ENCODE assay signal across 31 mouse cellular contexts in the genomic region with DNA sequence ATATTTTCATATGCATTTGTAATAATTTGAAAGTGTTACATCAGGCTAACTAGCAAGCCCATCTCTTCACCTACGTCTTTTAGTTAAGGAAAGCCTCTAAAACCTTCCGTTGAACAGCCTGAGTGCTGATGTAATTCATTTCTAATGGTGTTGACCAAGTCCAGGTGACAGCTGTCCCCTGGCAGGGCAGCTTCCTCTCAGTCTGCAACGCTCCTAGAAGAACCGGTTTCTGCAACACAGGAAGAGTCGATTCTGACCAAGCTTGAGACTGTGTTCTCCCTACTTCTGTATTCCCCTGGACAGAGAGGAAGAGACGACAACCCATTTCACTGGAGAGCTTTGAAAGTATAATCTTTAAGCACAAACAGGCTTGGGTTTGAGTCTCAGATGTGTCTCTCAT. TPM values are rescaled to one million over a fixed set of nuclear protein-coding genes. Genes with fewer than 3 reads are reported as not detected.
DNase-seq lines count a peak whose midpoint lies in the region; ATAC-seq and TF ChIP-seq lines count a peak whose summit lies in the region.
"Had no signal": no experiment of that assay in that cellular context is flagged by ENCODE, and none has a peak within 500 bp of the region (broad histone marks: within the 10 kb centered on the region; RNA-seq: fewer than 3 reads in every experiment).

No protein-coding gene starts in this region.

- DNase-seq in 416B (ENCODE audit: low read depth): peak; percentile 42
- DNase-seq in thymus, postnatal 0 days (ENCODE audit: low spot score): no peak
- DNase-seq in frontal cortex, postnatal 25 days (ENCODE audit: low spot score in 2 of 2): no peak
- DNase-seq in cerebellum, adult 11-12 months: no peak
- DNase-seq: adrenal gland, adult 2 months; B cell, adult 2 months; cerebellum, adult 8-10 months; cerebellum, postnatal 25 days; heart, postnatal 10 days; kidney, adult 8-10 months; kidney, postnatal 4 days; layer of hippocampus, postnatal 36 days; lung, postnatal 4 days; midbrain, embryonic 14.5 days; right cerebral cortex, adult 18-20 months; thymus, adult 2 months; thymus, postnatal 4 days had no signal

- no peak for TF ChIP-seq CTCF in intestine, postnatal 0 days (IDR thresholded peaks at IDR 0.05; ENCODE audit: low read depth)

- H3K27me3 ChIP-seq in intestine, postnatal 0 days (replicated peaks; ENCODE audit: control insufficient read depth, insufficient read depth, low read length): no peaks in the 10 kb centered on the region
- no peaks in the 10 kb centered on the region for H3K27me3 ChIP-seq in stomach, embryonic 15.5 days (replicated peaks)
- H3K27me3 ChIP-seq: forebrain, embryonic 13.5 days; heart, embryonic 13.5 days; hindbrain, embryonic 15.5 days; limb, embryonic 15.5 days; lung, embryonic 15.5 days had no signal

- H3K4me1 ChIP-seq in intestine, postnatal 0 days (replicated peaks; ENCODE audit: control insufficient read depth, insufficient read depth, low read length): 0 out of 2 replicates have a peak, but pooled peaks cover 3% of the 10 kb centered on the region
- no peaks in the 10 kb centered on the region for H3K4me1 ChIP-seq in stomach, embryonic 15.5 days
- H3K4me1 ChIP-seq: forebrain, embryonic 13.5 days; heart, embryonic 13.5 days; hindbrain, embryonic 10.5 days; hindbrain, embryonic 15.5 days; limb, embryonic 10.5 days; limb, embryonic 15.5 days; lung, embryonic 15.5 days had no signal

- 28% methylated on average over 6 of the region's 6 CpGs for WGBS in intestine, postnatal 0 days
- 51% methylated on average over 6 of the region's 6 CpGs for WGBS in stomach, embryonic 15.5 days

- H3K27ac ChIP-seq in intestine, postnatal 0 days (ENCODE audit: low read depth, low read length): no peak overlapping the region
- no peak overlapping the region for H3K27ac ChIP-seq in stomach, embryonic 15.5 days
- H3K27ac ChIP-seq: forebrain, embryonic 13.5 days; heart, embryonic 13.5 days; hindbrain, embryonic 10.5 days; hindbrain, embryonic 15.5 days; kidney, postnatal 0 days; limb, embryonic 10.5 days; limb, embryonic 15.5 days; liver, embryonic 14.5 days; lung, embryonic 15.5 days had no signal

- H3K36me3 ChIP-seq in intestine, postnatal 0 days (ENCODE audit: control insufficient read depth, insufficient read depth): no peaks in the 10 kb centered on the region
- no peaks in the 10 kb centered on the region for H3K36me3 ChIP-seq in stomach, embryonic 15.5 days
- H3K36me3 ChIP-seq: heart, embryonic 13.5 days; hindbrain, embryonic 10.5 days; hindbrain, embryonic 15.5 days; limb, embryonic 10.5 days; limb, embryonic 15.5 days; lung, embryonic 15.5 days had no signal

- no peak overlapping the region for H3K4me3 ChIP-seq in intestine, postnatal 0 days (ENCODE audit: low read depth, low read length)
- no peak overlapping the region for H3K4me3 ChIP-seq in stomach, embryonic 15.5 days (replicated peaks)
- H3K4me3 ChIP-seq: forebrain, embryonic 13.5 days; heart, embryonic 13.5 days; hindbrain, embryonic 10.5 days; hindbrain, embryonic 15.5 days; limb, embryonic 10.5 days; limb, embryonic 15.5 days; lung, embryonic 15.5 days had no signal

- no peak overlapping the region for H3K9ac ChIP-seq in intestine, postnatal 0 days (ENCODE audit: low read depth, low read length)
- no peak overlapping the region for H3K9ac ChIP-seq in stomach, embryonic 15.5 days
- H3K9ac ChIP-seq: forebrain, embryonic 13.5 days; heart, embryonic 13.5 days; hindbrain, embryonic 15.5 days; limb, embryonic 15.5 days; liver, embryonic 14.5 days; lung, embryonic 15.5 days had no signal

- no peaks in the 10 kb centered on the region for H3K9me3 ChIP-seq in intestine, postnatal 0 days (ENCODE audit: control insufficient read depth)
- no peaks in the 10 kb centered on the region for H3K9me3 ChIP-seq in stomach, embryonic 15.5 days
- H3K9me3 ChIP-seq: forebrain, embryonic 13.5 days; heart, embryonic 13.5 days; hindbrain, embryonic 10.5 days; hindbrain, embryonic 15.5 days; limb, embryonic 10.5 days; limb, embryonic 15.5 days; lung, embryonic 15.5 days had no signal

- peak; percentile 63 for ATAC-seq in common myeloid progenitor, adult 5-6 weeks (replicated peaks; ENCODE audit: low read depth, poor library complexity, severe bottlenecking)
- 0 out of 2 replicates have a peak, but pooled peaks have one; percentile 28 for ATAC-seq in intestine, postnatal 0 days
- peak; percentile 68; the same call in 1 of the 2 replicates for ATAC-seq in stomach, embryonic 15.5 days (ENCODE audit: insufficient read depth, low FRiP score, low read depth)
- ATAC-seq: activated CD4-positive, CD25-positive, alpha-beta regulatory T cell, adult 4 months; forebrain, embryonic 13.5 days; inflammation-experienced regulatory T-cells, adult 6 months had no signal

- H3K4me2 ChIP-seq in intestine, postnatal 0 days (replicated peaks; ENCODE audit: low read depth): no peak overlapping the region
- H3K4me2 ChIP-seq in stomach, embryonic 15.5 days: no peak overlapping the region
- H3K4me2 ChIP-seq: forebrain, embryonic 13.5 days; heart, embryonic 13.5 days; hindbrain, embryonic 15.5 days; limb, embryonic 15.5 days; lung, embryonic 15.5 days had no signal

RNA-seq across cellular contexts. Expression of a gene that starts 21.6 kb away (rescaled TPM):
- total RNA-seq in common myeloid progenitor, adult 5-6 weeks (2017): 40.7 and 80.8 TPM in 2 replicates
- 8.9 and 9.7 TPM in 2 replicates for polyA plus RNA-seq in intestine, postnatal 0 days (2015; fragmentation: Nextera tagmentation; extraction: Ambion mirVana)
- 40.4 and 42.7 TPM in 2 replicates for polyA plus RNA-seq in stomach, embryonic 15.5 days (2015; fragmentation: Nextera tagmentation; extraction: Ambion mirVana)
- 31.2 and 31.8 TPM in 2 replicates for polyA plus RNA-seq in thymus, postnatal 0 days (2015; fragmentation: Nextera tagmentation; extraction: Ambion mirVana)
